Mouse (Mus musculus): ENCODE results near the gene Trf.
A peak's percentile ranks its signal among the peaks of the same experiment; 100 is the strongest.

Gene Trf

DNA sequence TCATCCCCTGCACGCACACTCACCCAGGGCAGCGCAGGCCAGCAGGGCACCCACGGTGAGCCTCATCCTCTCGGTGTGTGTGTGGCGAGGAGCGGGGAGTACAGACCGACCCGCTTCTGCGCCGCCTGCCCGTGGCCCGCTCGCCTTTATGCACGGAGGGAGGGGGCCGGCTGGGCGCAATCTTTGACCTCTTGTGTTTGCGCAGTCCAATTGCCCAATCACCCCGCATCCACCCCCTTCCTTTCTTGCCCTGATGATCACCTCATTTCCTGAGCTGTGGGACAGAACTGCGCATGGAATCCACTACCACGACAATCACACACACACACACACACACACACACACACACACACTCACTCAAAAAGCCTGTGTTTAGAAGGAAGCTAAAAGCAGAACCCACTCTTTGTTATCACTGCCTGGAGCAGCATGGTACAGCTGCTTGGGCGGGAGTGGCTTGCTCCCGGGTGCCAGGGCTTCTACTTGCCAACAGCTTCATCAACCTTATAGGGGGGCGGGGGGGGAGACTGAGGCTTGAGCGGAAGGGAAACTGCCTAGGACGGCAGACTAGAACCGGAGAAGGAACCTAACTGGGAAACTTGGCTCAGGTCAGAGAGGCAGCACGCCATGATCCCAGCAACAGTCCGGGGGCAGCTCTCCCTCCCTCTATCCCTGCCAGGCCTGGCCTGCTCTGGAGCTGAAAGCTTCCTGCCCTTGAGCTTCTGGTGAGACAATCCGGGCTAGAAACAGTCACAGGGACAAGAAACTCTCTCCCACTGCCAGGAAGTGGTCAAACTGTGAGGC is at the start of gene Trf, which contains the start of gene Gm20425:
Gene Trf, minus strand, starts transcription at position 294 of the 801 bp plus-strand sequence.
Gene Gm20425, minus strand, starts transcription at position 157 of the 801 bp plus-strand sequence.
- peak; percentile 93 for DNase-seq

DNA sequence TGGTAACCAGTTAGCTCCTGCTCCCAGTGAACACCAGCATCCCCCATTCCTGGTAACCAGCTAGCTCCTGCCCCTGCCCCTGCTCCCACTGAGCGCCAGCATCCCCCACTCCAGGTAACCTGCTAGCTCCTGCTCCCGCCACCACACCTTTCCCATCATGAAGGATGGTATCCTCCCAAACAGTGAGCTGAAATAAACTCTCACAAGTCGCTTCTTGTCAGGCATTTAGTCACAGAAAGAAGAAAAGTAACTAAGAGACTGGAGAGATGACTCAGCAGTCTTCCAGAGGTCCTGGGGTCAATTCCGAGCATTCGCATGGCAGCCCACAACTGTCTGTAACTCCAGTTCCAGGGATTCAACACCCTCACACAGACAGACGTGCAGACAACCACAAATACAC is 46.6 kb upstream of the Trf start:
- DNase-seq = no peak

DNA sequence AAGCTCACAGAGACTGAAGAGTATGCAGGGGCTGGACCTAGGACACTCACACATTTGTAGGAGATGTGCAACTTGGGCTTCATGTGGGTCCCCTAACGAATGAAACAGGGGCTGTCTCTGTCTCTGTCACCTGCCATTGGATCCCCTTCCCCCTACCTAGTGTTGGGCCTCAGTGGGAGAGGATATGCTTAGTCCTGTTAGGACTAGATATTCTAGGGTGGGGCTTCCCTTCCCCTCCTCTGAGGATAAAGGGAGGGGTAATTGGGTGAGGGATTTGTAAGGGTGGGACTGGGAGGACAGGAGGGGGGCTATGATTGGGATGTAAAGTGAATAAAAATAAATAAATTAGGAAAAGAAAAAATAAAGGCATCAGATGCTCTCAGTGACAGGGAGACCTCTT is 45.4 kb upstream of the Trf start:
- no peak for DNase-seq

DNA sequence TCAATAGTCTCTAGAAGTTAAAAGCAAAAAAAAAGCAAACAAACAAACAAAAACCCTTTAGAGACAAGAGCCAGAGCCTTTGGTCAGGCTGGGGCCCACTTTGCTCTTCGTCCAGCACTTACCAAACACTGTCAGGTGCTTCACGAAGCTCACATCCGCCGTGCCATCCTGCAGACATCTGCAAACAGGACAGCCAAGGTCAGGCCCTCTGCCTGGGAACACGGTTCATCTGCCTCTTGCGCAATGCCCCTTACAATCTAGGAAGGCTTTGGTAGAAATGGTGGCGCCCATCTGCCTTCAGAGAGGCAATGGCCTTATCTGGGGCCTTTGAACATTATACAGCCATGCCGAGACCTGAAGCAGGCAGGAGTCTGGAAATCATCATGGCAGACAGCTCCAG is 44.6 kb upstream of the Trf start:
- DNase-seq = no peak

DNA sequence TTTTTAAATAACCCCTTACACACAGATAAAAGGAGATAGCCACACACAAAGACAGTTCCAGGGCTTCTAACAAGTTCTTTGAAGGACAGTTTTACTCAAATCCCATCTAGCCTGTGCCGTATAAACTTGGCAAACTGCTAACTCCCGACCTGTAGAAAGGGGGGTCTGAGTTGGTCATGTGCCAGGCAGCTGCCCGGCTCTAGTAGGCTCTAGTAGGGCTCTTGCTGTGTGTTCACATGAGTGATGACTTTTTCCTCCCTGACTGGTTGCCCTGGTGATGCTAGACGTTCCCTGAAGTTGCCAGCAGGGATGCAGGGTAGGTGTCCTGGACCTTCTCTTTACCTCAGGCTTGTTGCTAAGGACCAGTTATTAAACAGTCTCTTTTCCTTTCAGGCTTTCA is 40.9 kb upstream of the Trf start:
- no peak for DNase-seq

DNA sequence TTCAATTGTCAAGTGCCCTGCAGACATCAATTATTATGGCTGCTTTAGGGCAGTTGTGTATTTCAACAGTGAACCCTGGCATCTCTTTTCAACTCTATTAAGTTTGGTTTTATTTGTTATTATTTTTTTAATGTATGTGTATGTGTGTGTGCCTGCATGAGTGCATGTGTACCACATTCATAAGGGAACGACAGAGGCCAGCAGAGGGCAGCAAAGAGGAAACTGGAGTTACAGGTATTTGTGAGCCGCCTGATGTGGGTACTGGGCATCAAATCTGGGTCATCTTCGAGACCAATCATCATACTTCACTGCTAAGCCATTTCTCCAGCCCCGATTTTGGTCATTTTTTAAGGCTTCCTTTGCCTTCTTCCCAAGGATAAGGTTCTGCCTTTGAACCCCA is 35.5 kb upstream of the Trf start:
- DNase-seq = no peak

DNA sequence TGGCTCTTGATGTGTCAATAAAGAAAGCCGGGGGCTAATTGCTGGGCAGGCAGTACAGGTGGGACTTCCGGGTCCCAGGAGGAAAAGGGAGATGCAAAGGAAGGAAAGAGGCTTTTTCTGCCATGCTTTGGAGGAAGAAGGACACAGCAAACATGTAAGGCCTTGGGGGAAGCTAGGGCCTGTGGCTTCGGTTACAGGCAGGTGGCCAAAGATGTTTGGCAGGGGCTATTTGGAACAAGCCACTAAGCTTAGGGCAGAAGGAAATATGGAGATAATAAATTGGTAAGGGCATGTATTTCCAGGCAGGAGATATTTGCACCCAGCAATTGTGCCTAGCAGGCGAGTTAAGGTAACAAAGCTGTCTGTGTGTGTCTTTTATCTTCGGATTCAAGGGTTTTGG is 22.7 kb upstream of the Trf start:
- no peak for DNase-seq

DNA sequence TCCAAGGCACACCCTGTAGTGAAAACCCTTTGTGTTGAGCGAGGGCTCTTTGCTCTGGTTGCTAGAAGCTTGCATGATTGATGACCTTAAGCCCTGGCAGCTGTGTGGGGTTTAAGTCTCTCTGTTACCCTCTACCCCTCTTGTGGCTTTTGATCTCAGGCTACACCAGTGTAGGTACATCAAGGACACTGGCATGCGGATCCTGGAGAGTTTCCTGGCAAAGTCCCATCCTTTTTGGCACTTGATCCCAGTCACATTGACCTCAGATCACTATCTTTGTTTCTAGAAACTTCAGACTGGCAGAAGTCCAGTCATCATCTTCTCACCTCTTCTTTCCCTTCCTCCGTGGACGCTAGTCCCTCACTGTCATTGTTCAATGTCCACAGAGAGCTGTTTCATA is 18.4 kb upstream of the Trf start:
- no peak for DNase-seq

DNA sequence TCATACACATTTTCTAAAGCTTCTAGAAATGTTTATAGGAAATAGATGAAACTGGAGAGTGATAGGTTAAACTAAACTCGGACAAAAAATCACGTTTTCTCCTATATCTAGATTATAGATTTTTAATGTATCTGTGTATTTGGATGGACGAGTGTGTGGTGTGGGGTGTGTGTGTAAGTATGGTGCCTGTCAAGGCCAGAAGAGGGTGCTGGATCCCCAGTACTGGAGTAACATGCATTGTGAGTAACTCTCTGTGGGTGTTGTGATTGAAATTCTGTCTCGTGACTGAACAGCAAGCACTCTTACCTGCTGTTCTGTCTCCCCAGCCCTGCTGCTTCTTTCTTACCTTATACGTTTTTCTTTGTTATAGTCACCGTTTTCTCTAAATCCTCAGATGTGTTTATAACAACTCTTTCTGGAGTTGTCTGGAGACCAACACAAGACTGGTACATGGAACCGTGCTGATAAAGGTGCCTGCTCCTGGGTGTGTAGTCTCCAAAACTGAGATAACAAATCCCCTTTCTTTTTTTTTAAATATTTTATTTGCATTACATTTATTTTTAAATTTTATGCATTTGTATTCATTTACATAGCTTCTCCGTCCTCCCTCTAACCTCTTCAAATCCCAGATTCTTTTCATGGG is 16.4 kb upstream of the Trf start:
- no peak for DNase-seq

DNA sequence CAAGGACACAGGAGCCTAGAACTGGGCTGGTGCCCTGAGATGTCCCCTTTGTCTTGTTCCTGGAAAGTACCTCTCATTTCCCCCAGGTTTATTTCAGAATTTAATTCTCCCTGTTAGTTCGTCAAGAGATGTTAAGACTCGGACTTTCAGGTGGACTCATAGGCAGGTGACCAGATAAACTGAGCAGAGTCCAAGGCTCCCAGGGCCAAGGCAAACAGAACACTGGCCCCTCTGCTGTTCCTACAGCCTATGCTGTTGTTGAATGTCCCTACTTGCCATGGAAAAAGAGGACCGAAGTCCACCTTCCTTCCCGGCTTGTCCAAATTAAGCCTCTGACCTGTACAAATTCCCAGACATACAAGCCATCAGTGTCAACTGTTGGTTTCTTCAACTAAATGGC is 13.4 kb upstream of the Trf start:
- no peak for DNase-seq

DNA sequence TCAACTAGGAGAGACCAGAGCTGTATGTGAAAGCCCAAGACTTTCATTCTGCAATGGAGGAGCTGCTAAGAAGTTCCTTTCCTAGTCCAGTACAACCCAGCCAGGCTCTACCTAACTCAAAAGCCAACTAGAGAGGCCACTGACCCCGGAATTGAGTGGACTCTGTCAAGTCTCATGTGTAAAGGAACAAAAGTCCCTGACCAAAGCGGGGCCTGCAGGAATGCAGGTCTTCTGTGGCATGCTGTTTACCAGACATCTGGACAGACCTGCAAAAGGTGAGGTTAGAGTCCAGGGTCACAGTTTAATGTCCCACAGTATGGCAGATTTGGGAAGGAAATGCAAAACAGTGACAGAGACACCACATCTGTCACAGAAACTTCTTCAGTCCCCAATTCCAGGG is 11.0 kb upstream of the Trf start:
- no peak for DNase-seq

DNA sequence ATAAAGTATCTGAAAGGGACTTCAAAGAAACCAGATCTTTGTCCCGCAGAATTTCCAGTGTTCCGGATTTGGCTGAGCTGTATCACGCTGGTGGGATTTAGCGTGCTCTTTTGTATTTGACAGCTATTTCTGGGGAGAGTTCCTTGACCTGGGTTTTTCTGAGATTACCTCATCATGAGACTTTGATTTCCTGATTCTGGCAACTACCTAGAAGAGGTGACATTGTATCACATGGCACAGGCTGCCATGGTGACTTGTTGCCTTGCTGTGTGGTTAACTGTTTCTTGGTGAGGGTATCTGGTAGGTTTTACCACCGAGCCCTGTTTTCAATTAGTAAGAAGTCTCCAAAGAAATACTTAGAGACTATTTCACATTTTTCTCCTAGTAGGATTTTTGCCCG is 9.2 kb upstream of the Trf start:
- no peak for DNase-seq

DNA sequence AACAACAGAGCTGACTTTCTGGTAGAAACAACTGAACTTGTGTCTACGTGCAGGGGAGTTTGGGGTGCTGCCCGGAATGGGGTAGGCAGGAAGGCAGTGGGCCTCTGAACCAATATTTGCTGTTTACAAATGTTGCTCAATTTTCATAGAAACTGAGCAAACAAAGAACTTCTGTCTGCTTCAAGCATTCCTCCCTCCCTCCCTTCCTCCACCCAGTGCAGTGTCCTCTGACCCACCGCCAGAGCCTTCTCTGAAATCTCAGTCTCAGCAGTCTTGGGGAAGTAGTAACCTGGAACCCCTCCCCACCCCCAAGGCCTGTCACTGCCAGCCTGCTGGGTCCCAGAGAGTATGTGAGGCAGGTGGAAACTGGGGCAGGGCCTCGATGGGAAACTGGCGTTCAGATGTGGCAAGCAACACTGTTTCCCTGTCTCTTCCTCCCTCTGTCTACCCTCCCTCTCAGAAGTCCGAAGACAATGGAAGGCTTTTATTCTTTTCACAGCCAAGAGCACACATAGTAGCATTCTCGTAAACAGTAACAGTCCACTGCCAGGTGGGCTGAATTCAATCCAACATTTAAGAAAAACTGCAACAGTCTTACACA is 4.4 kb upstream of the Trf start:
- DNase-seq = peak; percentile 70

DNA sequence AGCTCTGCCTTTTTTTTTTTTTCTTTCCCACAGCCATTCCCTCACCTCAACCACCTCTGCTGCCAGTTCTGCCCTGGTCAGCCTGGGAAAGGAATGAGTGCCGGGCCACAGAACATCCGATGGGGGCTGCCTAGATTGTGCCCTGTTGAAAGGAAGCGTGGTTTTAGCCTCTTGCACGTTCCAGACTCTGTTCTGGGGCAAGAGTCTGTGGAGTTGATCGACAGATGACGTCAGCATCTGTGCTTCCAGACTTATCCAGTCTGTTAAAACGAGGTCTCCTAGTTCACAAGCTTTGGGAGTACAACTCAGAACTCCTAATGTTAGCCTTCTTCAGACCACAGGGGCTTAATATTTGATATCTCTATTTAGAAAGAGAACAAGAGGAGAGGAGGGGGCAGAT is 3.8 kb upstream of the Trf start:
- DNase-seq = no peak

DNA sequence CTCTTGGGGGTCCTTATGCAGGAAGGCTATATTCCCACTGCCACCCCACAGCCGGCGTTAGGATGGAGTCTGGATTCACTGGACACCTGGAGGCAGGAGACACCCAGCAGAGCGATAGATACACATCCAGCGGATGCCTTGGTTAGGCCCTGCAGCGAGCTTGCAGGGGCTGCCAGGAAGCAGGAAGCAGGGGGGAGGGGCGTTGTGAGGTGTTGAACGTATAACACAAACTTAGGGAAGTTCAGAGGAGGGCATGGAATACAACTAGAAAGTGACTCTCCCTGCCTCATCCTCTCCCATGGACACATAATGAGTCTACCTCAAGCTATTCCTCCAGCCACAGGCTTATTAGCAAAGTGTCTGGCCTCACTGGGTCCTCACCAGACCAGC is 2.8 kb upstream of the Trf start:
- no peak for DNase-seq

DNA sequence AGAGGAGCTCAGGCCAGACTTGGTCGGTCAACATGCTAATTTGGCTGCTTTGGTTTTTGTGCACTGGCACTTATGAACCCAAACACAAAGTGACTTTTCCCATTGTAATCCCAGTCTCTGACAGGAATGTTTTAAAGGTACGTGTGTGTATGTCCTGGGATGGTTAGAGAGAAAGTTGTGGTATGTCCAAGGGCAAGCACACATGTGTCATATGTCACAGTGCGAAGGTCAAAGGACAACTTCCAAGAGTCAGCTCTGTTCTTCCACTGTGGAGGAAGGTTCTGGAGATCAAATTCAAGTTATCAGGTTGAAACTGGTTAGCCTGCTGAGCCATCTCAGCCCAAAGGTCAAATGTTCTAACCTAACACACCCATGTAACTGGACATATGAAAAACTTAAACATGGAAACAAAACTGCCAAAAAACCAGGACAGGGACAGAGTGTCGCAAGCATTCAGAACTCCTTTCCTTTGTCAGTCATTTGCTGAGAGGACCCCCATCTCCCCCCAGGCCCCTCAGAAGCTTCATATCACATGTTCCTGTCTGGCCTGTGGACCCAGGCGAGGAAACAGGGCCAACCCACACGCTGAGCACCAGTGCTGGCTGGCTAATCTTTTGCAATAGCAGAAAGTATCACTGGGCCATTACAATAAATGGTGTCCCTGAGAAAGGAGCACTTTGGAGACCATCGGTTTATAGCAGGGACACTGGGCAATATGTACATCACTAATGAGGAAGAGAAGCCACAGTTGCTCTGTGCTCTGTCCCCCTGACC is 2.2 kb upstream of the Trf start:
- DNase-seq = no peak

DNA sequence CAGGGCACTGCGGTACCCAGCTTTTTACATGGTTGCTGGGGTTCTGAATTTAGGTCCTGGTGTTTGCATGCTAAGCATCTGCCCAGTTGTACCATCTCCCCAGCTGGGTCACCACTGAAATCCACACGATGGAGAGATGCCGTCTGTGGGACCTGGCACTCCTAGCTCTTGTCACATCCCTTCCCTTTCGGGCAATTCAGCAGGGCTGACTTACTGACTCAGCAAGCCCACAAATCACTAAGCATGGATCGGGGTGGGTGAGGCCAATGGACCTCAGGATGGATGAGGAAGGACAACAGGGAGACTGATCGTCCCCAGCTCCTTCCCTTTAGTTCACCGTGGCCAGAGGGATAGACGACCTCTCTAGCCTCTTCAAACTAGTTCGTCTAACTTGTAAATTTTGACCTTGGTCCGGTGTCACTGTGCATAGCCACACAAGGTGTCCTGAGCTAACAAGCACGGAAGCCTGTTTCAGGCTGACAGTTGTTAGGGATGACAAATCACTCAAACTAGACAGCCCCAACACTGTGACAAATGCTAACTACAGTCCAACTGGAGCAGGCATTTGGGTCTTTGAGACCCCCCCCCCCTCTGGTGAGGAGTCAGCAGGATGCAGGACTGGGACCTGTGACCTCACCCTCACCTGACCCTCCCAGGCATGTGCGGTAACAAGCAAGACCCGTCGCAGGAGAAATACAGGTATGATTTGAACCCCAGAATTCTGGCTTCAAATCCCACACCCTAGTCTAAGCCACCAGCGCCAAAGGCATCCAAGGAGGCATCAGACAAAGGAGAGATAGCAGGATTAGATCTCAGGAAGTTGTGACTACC is 992 bp downstream of the Trf start:
- DNase-seq = no peak

DNA sequence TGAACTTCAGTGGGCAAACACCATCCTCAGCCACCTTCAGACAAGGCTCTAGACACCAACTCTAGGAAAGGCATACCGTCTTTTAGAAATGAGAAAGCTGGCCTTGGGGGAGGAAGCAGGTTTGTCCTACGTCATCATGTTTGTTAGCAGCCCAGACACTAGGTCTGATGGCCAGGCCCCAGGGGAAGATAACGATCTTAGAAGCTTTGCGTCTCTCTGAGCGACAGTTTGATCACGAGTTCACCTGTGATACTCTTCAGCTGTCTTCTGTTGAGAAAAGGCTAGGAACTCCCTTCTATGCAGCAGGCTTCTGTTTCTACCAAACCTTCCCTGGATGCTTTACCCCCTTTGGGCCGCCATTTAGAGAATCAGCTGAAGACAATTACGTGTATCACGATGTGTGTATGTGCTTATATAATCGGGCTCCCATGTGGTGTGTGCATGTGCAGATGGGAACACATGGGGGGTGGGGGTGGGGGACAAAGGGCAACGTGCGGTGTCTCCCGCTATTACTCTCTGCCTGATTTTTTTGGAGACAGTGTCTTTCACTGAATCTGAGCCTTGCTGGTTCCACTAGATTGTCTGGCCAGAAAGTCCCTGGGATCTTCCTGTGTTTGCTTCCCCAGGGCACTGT is 1.8 kb downstream of the Trf start:
- no peak for DNase-seq

DNA sequence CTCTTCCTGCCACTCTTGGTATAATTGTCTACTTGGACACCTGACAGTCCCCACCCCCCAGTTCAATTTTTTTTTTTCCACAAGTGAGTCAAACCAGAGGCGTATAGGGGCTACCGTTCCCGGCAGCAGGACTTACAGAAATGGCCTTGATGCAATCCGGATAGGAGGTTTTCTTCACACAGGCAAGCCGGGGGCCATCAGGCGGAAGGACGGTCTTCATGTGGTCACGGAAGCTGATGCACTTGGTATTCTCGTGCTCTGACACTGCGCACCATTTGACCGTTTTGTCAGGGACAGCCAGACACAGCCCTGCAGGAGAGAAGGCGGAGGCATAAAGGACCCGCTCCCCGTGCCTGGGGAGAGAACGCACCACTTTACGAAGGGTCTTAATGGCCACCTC is 2.5 kb downstream of the Trf start:
- DNase-seq = no peak

DNA sequence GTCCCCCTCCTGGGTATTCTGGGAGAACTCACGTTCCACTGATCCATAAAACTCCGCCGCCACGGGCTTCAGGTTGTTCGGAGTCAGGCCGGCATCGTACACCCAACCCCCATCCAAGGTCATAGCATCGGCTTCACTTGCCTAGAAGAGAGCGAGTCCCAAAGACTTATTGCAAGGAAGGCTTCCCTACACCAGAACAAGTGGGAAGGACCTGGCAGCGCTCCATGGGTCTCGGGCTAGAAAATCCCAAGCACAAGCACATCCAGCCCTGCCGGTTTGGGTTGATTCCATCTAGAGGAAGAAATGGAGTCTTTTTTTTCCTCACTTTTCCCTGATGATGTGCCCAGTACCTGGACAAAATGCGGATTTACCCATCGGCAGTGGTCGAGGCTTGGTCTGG is 3.4 kb downstream of the Trf start:
- no peak for DNase-seq

DNA sequence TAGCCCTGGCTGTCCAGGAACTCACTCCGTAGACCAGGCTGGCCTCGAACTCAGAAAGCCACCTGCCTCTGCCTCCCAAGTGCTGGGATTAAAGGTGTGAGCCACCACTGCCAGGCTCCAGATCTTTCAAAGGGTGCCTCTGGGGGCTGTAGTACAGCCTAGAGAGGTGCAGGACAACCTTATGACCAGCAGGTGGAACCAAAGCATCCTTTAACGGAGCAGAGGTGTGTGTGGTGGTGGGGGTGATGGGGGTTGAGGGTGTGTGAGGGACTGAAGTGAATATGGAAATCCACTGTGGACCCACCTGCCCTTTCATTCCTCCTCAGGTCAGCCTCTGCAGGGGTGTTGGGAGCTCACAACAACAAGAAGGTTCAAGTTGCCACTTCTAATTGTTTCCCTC is 4.8 kb downstream of the Trf start:
- no peak for DNase-seq

DNA sequence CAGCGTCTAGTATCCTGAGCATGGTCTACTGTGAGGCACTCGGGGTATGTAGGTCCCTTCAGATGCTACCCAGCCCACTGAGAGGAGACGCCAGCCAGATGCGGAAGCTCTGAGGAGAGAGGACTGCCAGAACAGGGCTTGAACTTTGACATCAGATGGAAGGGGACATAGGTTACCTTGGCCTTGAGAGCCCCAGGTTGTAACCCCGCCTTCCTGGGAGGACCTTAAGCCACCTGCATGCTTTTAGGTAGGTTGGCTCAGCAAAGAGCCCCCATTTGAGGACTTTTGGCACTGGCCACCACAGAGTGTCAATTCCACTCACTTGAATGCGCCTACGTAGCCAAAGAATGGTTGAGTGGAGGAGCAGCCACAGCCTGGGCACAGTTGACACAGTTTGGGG is 5.5 kb downstream of the Trf start:
- DNase-seq = no peak

Measured in layer of hippocampus, adult 9-11 months (tissue).